Mouse (Mus musculus) liver, adult (tissue): ENCODE measurements around the gene Cux1.

Experiments
- GATA4 ChIP-seq: IDR thresholded peaks from 2 replicates; pipeline ENCODE4 v1.6.1; 2014; ENCODE audit warnings: mild to moderate bottlenecking, low read length; ENCODE audit not compliant: insufficient replicate concordance

The Cux1 gene

GRCm38 (mm10) chr5:136421316-136421715 is 146.0 kb downstream of the Cux1 start:
- TF ChIP-seq GATA4: no peak

DNA sequence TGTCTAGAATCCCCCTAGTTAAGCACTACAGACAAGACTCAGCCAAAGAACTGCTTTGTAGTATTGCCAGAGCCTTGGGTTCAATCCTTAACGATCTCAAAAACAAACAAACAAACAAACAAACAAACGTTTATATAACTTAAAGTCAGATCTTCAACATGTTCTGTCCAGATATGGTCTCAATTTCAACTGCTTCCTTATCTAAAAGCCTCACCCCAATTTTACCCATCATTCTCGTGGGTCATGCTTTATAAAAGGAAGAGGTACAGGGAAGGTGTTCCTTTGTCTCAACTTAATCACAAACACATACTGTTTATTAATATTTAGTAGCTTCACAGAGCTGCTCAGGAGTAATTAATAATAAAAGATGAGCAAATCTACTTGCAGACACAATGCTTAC is 146.9 kb downstream of the Cux1 start:
- no peak for TF ChIP-seq GATA4

- TF ChIP-seq GATA4: no peak
Observed at GRCm38 (mm10) chr5:136417891-136418290, 149.4 kb downstream of the Cux1 start.

DNA sequence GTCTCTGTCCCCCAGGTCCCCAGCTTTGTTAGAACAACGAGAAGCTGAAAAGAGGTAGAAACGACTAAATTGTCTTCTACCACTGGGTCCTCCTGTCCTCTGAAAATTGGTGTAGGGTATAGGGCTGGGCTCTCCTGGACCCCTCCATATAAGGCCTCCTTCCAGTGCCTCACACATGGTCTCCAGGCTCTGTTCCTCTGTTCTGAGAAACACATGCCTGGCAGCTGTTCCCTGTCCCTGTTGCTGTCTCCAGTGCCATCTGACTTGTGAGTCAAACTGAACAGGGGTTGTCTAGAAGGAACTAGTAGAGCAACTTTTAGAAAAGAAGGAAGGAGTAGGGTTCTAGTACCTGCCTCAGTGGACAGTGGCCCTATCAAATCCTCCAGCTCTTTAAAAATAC is 152.8 kb downstream of the Cux1 start:
- TF ChIP-seq GATA4: no peak

- no peak for TF ChIP-seq GATA4
Observed at GRCm38 (mm10) chr5:136410681-136411181, 156.6 kb downstream of the Cux1 start.

- no peak for TF ChIP-seq GATA4
Observed at GRCm38 (mm10) chr5:136406357-136406756, 160.9 kb downstream of the Cux1 start.

DNA sequence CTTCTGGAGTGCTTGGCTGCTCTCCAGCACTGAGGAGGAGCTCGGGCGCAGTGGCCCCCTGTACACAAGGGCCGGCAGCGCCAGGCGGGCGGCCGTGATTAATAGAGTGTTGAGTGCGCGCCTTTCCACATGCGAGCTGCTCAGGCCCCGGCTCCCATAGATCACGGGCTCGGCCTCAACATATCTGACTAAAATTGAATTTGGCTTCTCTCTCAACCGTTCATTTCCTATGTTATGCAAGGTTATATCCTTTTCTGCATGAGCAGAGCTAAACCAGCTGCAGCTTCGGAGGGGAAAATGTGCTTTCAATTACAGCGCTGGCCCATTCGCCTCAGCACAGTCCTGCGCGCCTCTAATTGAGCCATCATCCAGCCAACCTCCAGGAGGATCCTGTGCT is 163.7 kb downstream of the Cux1 start:
- no peak for TF ChIP-seq GATA4

GRCm38 (mm10) chr5:136402622-136403564 is 164.4 kb downstream of the Cux1 start:
- TF ChIP-seq GATA4: no peak

DNA sequence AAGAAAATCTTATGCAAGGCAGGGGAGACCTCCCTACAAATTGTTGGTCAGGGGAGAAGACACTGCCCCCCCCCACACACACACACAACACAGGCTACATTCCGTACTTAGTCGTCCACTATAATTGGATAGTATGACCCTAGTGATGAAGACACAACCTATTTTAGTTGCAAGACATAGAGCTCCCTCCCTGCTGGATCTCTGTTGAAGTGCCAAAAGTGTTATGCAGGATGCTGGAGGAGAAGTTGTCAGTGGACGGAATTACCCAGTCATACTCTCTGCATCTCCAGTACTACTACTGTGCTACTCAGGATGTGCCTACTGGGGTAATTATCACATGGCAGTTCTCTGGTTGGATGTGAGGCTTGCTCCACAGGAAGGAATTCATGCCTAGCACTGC is 168.6 kb downstream of the Cux1 start:
- no peak for TF ChIP-seq GATA4

DNA sequence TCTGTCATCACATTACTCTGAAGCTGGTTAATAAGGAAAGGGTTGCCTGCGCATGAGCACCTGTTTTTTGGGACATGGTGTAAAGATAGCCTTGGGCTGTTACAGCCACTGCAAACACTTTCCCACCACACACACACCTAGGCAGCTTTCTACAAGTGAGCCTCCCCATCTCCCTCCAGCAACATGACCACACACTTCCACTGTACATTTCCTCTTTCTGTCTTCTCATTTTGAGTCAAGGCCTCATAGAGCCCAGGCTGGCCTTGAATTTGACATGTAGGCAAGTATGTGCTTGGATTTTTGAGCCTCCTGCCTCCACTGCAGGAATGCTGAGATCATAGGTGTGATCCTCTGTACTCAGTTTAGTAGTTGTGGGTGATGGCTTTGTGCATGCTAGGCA is 170.6 kb downstream of the Cux1 start:
- TF ChIP-seq GATA4: no peak

GRCm38 (mm10) chr5:136396256-136396655 is 171.0 kb downstream of the Cux1 start:
- no peak for TF ChIP-seq GATA4

- TF ChIP-seq GATA4: no peak
Observed at GRCm38 (mm10) chr5:136395600-136396195, 171.6 kb downstream of the Cux1 start.

GRCm38 (mm10) chr5:136394517-136395212 is 172.6 kb downstream of the Cux1 start:
- no peak for TF ChIP-seq GATA4

DNA sequence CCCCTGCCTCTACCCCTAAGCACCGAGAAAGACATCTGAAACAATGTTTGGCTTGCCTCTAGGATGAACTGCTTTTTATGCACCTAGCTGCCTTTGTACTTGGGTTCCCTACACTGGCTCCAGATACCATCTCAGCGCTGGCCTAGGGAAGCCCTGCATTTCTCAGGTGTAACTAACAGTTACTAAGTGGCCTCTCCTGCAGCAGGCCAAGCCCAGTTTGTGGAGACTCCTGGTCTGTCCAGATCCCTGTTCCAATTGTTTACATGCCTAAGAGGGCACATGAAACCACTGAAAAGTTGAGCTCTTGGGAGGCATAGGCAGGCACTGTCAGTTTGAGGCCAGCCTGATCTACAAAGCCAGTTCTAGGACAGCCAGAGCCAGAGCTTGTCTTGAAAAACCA is 173.7 kb downstream of the Cux1 start:
- no peak for TF ChIP-seq GATA4

DNA sequence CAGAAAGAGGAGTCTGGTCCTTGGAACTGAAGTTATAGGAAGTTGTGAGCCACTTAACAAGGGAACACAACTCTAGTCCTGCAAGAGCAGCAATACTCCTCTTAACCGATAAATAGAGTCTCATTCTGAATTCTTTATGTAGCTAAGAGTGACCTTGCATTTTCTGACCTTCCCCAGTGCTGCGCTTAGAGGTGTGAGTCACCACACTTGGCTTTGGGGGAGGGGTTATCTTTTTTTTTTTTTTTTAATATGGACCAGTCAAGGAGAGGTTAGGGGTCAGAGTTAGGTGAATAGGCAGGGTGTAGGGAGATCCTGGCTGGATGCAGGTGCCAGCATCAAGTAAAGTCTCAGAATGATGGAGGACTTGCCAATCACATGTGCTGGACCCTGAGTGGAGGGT is 180.5 kb downstream of the Cux1 start:
- TF ChIP-seq GATA4: no peak

DNA sequence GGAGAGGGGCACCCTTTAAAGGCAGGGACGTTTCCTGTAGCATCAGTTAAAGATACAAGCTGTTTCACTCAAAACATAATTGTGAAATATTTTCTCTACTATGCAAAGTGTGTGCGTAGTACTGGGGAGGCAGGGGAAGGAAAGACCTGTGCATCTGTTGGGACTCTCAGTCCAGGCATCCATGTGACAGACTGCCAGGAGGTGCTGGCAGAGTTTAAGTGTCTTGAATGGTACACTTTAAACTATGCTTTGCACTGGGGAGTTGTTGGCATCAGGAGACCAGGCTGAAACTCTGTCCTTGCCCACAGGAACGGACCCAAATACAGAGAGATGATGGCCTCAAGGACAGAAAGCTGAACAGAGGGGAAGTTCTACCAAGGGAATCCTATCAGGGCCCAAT is 182.1 kb downstream of the Cux1 start:
- no peak for TF ChIP-seq GATA4
